Mouse (Mus musculus) retina, embryonic 14.5 days (tissue): ENCODE data around the gene Fst.

Source experiments
- DNase-seq: peaks from one replicate; pipeline ENCODE4 v3.0.0-alpha.2; 2015; ENCODE audit warnings: low spot score

Fst gene

GRCm38 (mm10) chr13:114419364-114419763, 39.4 kb downstream of the Fst start:
- DNase-seq: no peak

- DNase-seq: no peak
Observed at GRCm38 (mm10) chr13:114412326-114412725, 46.4 kb downstream of the Fst start.

GRCm38 (mm10) chr13:114406866-114407265, 51.9 kb downstream of the Fst start:
- DNase-seq: peak; percentile 16

GRCm38 (mm10) chr13:114406424-114406823, 52.3 kb downstream of the Fst start:
- DNase-seq: peak; percentile 46

- no peak for DNase-seq
Observed at GRCm38 (mm10) chr13:114405100-114405715, 53.5 kb downstream of the Fst start.
